Mouse (Mus musculus) CH12.LX (cell line): ENCODE results near the gene Upf3b.

ENCODE experiments used
- CTCF ChIP-seq, 2 experiments: IDR thresholded peaks in 1 of 2; conservative IDR thresholded peaks in 1 of 2; 2 replicates each; pipeline ENCODE4 v1.5.1; 2011 to 2012; ENCODE audit warnings: low read depth in 2 of 2, low read length in 2 of 2, improper control_type of control experiment in 1 of 2, inconsistent platforms in 1 of 2, mild to moderate bottlenecking in 1 of 2, moderate library complexity in 1 of 2
- E2F4 ChIP-seq: IDR thresholded peaks from 2 replicates; pipeline ENCODE4 v1.6.1; 2011; ENCODE audit warnings: low read depth, low read length, improper control_type of control experiment; ENCODE audit not compliant: insufficient replicate concordance
- EP300 ChIP-seq: IDR thresholded peaks from 2 replicates; pipeline ENCODE4 v1.6.1; 2011; ENCODE audit warnings: low read length, improper control_type of control experiment
- HCFC1 ChIP-seq: IDR thresholded peaks from 2 replicates; pipeline ENCODE4 v1.6.1; 2012; ENCODE audit warnings: low read depth, mild to moderate bottlenecking, inconsistent platforms, low read length, improper control_type of control experiment
- JUND ChIP-seq: conservative IDR thresholded peaks from 2 replicates; pipeline ENCODE4 v1.6.1; 2011; ENCODE audit warnings: low read depth, low read length, improper control_type of control experiment
- MEF2A ChIP-seq: IDR thresholded peaks from 2 replicates; pipeline ENCODE4 v1.6.1; 2014; ENCODE audit warnings: low read depth, mild to moderate bottlenecking, inconsistent platforms, low read length, improper control_type of control experiment, borderline replicate concordance
- MYC ChIP-seq: IDR thresholded peaks from 2 replicates; pipeline ENCODE4 v1.6.1; 2011; ENCODE audit warnings: low read depth, mild to moderate bottlenecking, improper control_type of control experiment, low read length
- POLR2A ChIP-seq: IDR thresholded peaks from 2 replicates; pipeline ENCODE4 v1.6.1; 2011; ENCODE audit warnings: low read depth, mild to moderate bottlenecking, improper control_type of control experiment, low read length
- SIN3A ChIP-seq: IDR thresholded peaks from 2 replicates; pipeline ENCODE4 v1.6.1; 2012; ENCODE audit warnings: low read length, improper control_type of control experiment, inconsistent platforms
- SMC3 ChIP-seq: IDR thresholded peaks from 2 replicates; pipeline ENCODE4 v1.6.1; 2011; ENCODE audit warnings: low read depth, low read length, improper control_type of control experiment
- TBP ChIP-seq: conservative IDR thresholded peaks from 2 replicates; pipeline ENCODE4 v1.6.1; 2011; ENCODE audit warnings: low read depth, low read length, improper control_type of control experiment
- UBTF ChIP-seq: IDR thresholded peaks from 2 replicates; pipeline ENCODE4 v1.6.1; 2012; ENCODE audit warnings: low read depth, mild to moderate bottlenecking, inconsistent platforms, low read length, improper control_type of control experiment, moderate library complexity
- ZNF384 ChIP-seq: IDR thresholded peaks from 2 replicates; pipeline ENCODE4 v1.6.1; 2012; ENCODE audit warnings: low read depth, low read length, improper control_type of control experiment, inconsistent platforms

DNA sequence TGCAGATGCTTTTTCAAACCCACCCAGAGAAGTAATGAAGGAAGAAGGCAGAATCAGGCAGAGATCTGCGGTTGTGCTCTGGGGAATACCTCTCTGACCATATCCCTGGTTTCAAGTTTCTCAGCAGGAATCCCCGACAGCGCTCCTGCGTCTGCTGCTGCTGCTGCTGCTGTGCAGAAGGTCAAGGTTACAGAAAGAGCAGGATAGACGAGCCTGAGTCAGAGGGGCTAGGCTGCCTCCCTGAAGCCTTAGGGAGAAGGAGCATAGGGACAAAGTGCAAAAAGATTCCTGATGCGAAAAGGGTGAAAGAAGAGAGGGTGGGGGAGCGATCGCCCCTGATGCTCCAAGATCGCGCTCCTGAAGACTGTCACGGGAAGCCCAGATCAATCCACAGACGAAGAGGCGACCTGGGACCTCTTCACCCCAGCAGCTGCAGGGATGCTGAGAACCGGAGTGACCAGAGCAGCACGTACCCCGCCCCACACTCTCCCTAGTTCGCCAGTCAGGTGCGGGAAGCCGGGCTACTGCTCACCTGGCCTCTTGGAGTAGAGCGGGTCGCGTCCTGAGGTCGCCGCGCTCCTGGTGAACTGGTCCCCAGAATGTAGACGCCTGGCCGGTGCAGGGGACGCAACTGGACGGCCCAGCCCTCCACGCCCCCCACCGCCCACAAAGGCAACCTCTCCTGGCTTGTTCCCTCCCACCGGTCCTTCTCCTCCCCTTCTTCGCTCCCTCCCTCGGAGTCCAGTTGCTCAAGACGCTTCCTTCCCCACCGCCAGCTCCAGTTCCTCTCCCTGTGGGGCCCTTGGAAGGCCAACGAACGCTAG, 61.8 kb downstream of the Upf3b start, which contains the start of gene Sowahd:
- TF ChIP-seq MYC (no peak), ZNF384 (no peak), E2F4 (no peak), TBP (no peak), JUND (no peak), CTCF (conservative IDR thresholded peaks at IDR 0.05 in 1 of 2, IDR thresholded peaks at IDR 0.05 in 1 of 2; ENCODE audit: low read depth in 2 of 2, low read length in 2 of 2) (no peak), POLR2A (no peak), EP300 (no peak), UBTF (no peak), MEF2A (no peak), SMC3 (no peak), HCFC1 (no peak), SIN3A (no peak)
